Mouse (Mus musculus): ENCODE data around the gene Nek1. TPM values are rescaled to one million over a fixed set of nuclear protein-coding genes. Genes with fewer than 3 reads are reported as not detected.

Nek1 gene
- total and polyA plus RNA-seq, 3 experiments = 14.7 to 15.0 (median 15.0) TPM

DNA sequence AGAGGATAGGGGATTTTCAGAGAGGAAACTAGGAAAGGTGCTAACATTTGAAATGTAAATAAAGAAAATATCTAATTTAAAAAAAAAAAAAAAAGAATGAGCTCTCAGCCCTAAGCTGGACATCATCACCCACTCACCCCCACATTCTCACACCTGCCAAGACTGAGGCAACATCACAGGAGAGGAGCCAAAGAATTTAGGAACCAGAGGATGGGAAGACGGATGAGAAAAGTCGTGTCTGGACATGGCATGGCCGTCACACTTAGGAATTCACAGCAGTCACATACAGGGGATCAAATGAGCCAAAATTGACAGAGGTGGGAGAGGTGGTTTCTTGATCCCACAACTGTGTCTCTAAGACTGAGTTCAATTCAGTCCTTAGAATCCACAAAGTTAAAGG lies 165.5 kb downstream of the Nek1 start:
- DNase-seq = no peak

DNA sequence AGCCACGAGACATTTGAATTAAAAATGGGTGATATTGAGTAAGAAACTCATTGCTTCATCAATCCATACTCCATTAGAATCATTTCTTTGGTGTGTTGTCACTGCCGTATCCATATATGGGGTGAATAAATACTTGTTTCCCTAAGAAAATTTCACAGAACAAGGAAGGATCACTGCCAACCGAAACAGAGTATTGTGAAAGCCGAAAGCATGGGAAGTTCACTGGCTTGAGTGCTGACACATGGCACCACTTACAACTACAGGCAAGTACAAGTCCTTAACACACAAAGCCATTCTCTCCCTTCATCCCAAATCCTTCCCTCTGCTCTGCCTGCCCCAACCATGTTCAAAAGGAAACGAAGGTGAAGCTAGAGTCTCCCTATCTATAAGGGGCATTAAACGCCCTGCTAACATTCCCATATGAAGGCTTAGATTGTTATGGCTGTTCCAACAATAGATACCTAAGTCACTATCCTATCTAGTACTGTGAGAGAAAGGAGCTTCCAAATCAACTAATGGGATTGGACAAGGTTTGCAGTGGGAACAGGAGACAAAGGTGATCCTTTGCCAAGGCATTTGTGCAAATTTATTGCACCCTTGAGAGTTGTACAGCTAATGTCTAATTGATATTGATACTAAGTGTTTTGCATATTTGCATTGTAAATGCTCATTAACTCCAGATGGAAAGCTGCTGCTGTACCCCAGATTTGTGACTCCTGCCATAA lies 168.6 kb downstream of the Nek1 start:
- DNase-seq = no peak

DNA sequence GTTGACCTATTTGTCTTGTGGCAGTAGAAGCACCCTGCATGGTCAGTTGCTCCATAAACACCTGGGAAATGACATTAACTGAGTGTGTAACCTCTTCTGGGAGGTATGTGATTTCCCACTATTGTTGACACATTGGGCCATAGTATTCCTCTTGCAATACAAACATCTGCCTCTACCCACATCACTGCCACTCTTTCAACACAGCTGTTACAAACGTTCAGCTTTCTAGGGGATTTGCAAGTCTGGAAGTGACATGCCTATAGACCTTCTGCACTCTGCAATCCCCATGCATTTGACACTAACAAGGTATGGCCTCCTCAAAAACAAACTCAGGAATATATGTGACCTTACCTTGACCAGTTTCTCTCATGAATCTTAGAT lies 169.2 kb downstream of the Nek1 start:
- no peak for DNase-seq

DNA sequence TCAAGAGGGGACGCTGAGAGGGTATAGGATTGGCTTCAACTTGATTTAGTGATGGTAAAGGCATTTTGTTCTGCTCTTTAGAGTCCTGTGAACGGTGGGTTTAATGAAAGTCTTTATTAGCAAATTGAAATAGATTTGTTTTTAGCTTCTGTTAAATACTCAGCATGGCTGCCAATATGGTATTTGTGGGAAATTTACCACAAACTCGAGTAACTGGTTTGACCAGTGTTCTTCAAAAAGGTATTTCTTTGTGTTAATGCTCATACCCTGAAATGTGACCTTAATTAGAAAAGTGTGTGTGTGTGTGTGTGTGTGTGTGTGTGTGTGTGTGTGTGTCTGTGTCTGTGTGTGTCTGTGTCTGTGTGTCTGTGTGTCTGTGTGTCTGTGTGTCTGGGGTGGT lies 178.6 kb downstream of the Nek1 start:
- no peak for DNase-seq

- DNase-seq = no peak
Measured at GRCm38 (mm10) chr8:61173921-61174492, 181.0 kb downstream of the Nek1 start.

- DNase-seq = no peak
Measured at GRCm38 (mm10) chr8:61175876-61176275, 182.9 kb downstream of the Nek1 start.

DNA sequence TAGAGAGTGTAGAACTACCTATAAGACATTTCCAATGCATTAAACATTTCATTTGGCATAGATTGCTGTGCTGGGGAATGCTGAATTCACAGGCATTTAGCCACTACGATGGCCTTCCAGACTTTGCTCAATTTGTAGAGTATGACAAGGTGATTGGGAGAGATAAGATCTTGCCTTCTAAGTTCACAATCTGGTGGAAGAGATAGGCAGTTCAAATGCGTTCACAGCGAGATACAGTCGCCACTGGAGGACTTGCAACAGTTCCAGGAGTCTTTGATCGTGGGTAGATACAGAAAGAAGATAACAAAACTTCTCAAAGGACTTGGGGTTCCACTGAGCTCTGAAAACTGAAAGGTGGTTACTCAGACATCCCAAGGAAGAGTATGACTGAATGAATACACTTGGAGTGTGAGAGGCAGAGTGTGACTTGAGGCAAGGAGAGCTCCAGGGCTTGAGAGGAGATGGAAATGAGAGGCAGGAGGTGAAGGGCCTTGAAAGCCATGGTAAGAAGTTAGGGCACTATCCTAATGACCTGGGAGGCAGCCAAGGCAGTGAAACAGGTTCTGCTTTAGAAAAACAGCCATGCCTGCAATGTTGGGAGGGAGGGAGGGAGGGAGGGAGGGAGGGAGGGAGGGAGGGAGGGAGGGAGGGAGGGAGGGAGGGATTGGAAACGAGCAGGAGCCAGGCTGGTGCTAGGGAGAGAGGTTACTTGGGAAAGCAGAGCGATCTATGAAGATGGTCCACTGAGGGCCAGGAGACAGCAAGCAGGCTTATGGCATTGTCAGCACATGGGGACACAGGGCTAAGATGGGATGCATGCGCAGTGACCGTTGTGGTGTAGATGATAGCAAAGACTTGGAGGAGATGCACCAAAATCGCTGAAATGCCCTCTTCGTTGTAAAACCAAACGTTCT lies 184.9 kb downstream of the Nek1 start:
- DNase-seq = no peak

DNA sequence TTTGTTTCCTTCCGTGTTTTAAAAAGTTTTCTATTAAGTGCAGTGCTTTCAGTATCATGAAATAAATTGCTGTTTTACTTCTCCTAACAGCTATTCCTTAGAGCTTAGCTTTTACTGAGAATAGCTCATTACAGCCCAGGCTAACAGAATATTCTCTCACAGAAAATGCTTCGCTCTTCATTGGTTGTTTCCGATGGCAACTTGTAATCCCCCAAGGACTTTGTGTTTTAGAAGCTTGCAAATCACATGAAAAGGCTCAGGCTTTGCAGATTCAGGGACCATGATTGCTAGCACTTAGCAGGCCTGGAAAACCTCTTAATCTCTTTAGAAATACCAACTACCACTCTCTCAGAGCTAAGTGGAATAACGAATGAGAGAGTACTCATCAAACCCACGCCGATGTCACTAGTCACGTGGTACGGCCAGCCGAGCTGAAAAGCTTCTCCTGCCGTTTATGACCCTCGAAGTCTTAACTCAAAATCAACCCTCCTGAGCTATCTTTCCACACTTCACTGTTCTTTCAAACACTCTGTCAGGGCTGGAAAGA lies 185.7 kb downstream of the Nek1 start:
- no peak for DNase-seq

Other genes starting within 250 kb of the Nek1 start
- 10 to 100 TPM; 19.5 to 32.3 TPM for gene Hpf1, start 102.8 kb upstream of the Nek1 start, total RNA-seq (2021)
- 0.88 and 0.95 TPM in 2 replicates for gene Hpf1, start 102.8 kb upstream of the Nek1 start, polyA plus RNA-seq (2012; rRNA removed)
- gene Clcn3, start 9.9 kb upstream of the Nek1 start, total RNA-seq (2021) = 10 to 100 TPM; 40.9 to 47.4 TPM
- gene Clcn3, start 9.9 kb upstream of the Nek1 start, polyA plus RNA-seq (2012; rRNA removed) = 7.9 and 9.1 TPM in 2 replicates
- gene Sh3rf1, start 230.7 kb downstream of the Nek1 start, total RNA-seq (2021) = 10 to 100 TPM in 1 of 2 experiments, 1 to 10 TPM in 1; 9.9 to 11.0 TPM
- 10.8 and 11.4 TPM in 2 replicates for gene Sh3rf1, start 230.7 kb downstream of the Nek1 start, polyA plus RNA-seq (2012; rRNA removed)

All from adrenal gland, adult 2 months (tissue).